In genomic region chr8:11140566-11140965, GRCm38 (mm10) we compare ENCODE assay signal across 25 mouse cellular contexts.
"Had no signal": no experiment of that assay in that cellular context is flagged by ENCODE, and none has a peak within 500 bp of the region (broad histone marks: within the 10 kb centered on the region; RNA-seq: fewer than 3 reads in every experiment).

No protein-coding gene starts in this region.

- H3K4me3 ChIP-seq: gastrocnemius, adult 2 months; heart, adult 2 months; hindbrain, embryonic 10.5 days; hindbrain, embryonic 12.5 days; intestine, embryonic 15.5 days; layer of hippocampus, adult 2 months; left cerebral cortex, adult 2 months; limb, embryonic 10.5 days; limb, embryonic 12.5 days had no signal

- H3K27ac ChIP-seq: gastrocnemius, adult 2 months; heart, adult 2 months; hindbrain, embryonic 10.5 days; hindbrain, embryonic 12.5 days; hindbrain, embryonic 14.5 days; intestine, embryonic 15.5 days; layer of hippocampus, adult 2 months; left cerebral cortex, adult 2 months; limb, embryonic 10.5 days; limb, embryonic 12.5 days had no signal

- H3K9ac ChIP-seq: hindbrain, embryonic 12.5 days; hindbrain, embryonic 14.5 days; intestine, embryonic 15.5 days; limb, embryonic 12.5 days had no signal

- H3K36me3 ChIP-seq: hindbrain, embryonic 10.5 days; hindbrain, embryonic 12.5 days; intestine, embryonic 15.5 days; limb, embryonic 10.5 days; limb, embryonic 12.5 days had no signal

- H3K27me3 ChIP-seq: hindbrain, embryonic 12.5 days; intestine, embryonic 15.5 days; limb, embryonic 12.5 days had no signal

- H3K4me2 ChIP-seq: heart, embryonic 11.5 days; hindbrain, embryonic 12.5 days; hindbrain, embryonic 14.5 days; intestine, embryonic 15.5 days; limb, embryonic 12.5 days had no signal

- H3K9me3 ChIP-seq: hindbrain, embryonic 10.5 days; hindbrain, embryonic 12.5 days; intestine, embryonic 15.5 days; limb, embryonic 10.5 days; limb, embryonic 12.5 days had no signal

- ATAC-seq: forebrain, embryonic 16.5 days; hindbrain, embryonic 16.5 days; inflammation-experienced regulatory T-cells, adult 6 months; intestine, embryonic 15.5 days; intestine, postnatal 0 days had no signal

- DNase-seq: gastrocnemius, adult 2 months; gastrocnemius, postnatal 10 days; gastrocnemius, postnatal 25 days; heart, adult 11 months; heart, adult 2 months; heart, postnatal 10 days; heart, postnatal 4 days; kidney, adult 18-20 months; kidney, adult 8-10 months; kidney, postnatal 10 days; kidney, postnatal 25 days; kidney, postnatal 4 days had no signal

- H3K4me1 ChIP-seq: hindbrain, embryonic 10.5 days; hindbrain, embryonic 12.5 days; intestine, embryonic 15.5 days; limb, embryonic 10.5 days; limb, embryonic 12.5 days had no signal
